Mouse (Mus musculus): ENCODE results near the gene Phgr1.

The Phgr1 gene

GRCm38 (mm10) chr2:118749341-118749884, 23.2 kb upstream of the Phgr1 start:
- CTCF ChIA-PET: interaction anchor here (0.7 kb wide), 1 partner anchor 165 kb away, joined by 3 read pairs; no protein-coding TSS in a partner anchor

- CTCF ChIA-PET: interaction anchor here (0.7 kb wide), 1 partner anchor 306 kb away, joined by 3 read pairs; no protein-coding TSS in a partner anchor
These were observed 22.1 kb upstream of the Phgr1 start for GRCm38 (mm10) chr2:118750476-118750875.

GRCm38 (mm10) chr2:118751896-118752791, 20.4 kb upstream of the Phgr1 start:
- CTCF ChIA-PET: interaction anchor here (1.5 kb wide), 1 partner anchor 12 kb away, joined by 3 read pairs; no protein-coding TSS in a partner anchor

GRCm38 (mm10) chr2:118752792-118753108, 19.8 kb upstream of the Phgr1 start:
- CTCF ChIA-PET: interaction anchor here (0.5 to 1.5 kb wide), 2 partner anchors 12 to 47 kb away, joined by 3 to 6 read pairs; no protein-coding TSS in a partner anchor

GRCm38 (mm10) chr2:118754143-118754542, 18.4 kb upstream of the Phgr1 start:
- CTCF ChIA-PET: no interaction called here

- CTCF ChIA-PET: no interaction called here
These were observed 17.2 kb upstream of the Phgr1 start for GRCm38 (mm10) chr2:118755407-118755806.

- CTCF ChIA-PET: interaction anchor here (0.6 kb wide), 1 partner anchor 144 kb away, joined by 3 read pairs; the partner anchor contains the start of gene Bahd1
These were observed 16.5 kb upstream of the Phgr1 start for GRCm38 (mm10) chr2:118756103-118756502.

- CTCF ChIA-PET: interaction anchor here (0.6 to 1.5 kb wide), 3 partner anchors 17 to 151 kb away, joined by 3 to 9 read pairs (median 5); no protein-coding TSS in a partner anchor
These were observed 12.7 kb upstream of the Phgr1 start for GRCm38 (mm10) chr2:118759828-118760227.

GRCm38 (mm10) chr2:118760311-118761025, 12.1 kb upstream of the Phgr1 start:
- CTCF ChIA-PET: interaction anchor here (0.6 to 0.9 kb wide), 3 partner anchors 106 to 272 kb away, joined by 3 to 5 read pairs (median 4); no protein-coding TSS in a partner anchor

GRCm38 (mm10) chr2:118761358-118761757, 11.2 kb upstream of the Phgr1 start:
- CTCF ChIA-PET: interaction anchor here (0.7 to 0.9 kb wide), 3 partner anchors 122 to 273 kb away, joined by 3 to 5 read pairs (median 4); no protein-coding TSS in a partner anchor

GRCm38 (mm10) chr2:118761906-118762783, 10.4 kb upstream of the Phgr1 start, which contains the start of gene Ccdc9b:
Ccdc9b (minus strand) TSS chr2:118762661.
- CTCF ChIA-PET: interaction anchor here (0.6 to 0.7 kb wide), 2 partner anchors 215 to 262 kb away, joined by 3 read pairs; no protein-coding TSS in a partner anchor

- CTCF ChIA-PET: interaction anchor here (0.6 kb wide), 1 partner anchor 261 kb away, joined by 3 read pairs; no protein-coding TSS in a partner anchor
These were observed 9.8 kb upstream of the Phgr1 start for GRCm38 (mm10) chr2:118762784-118763148.

GRCm38 (mm10) chr2:118763469-118763868, 9.1 kb upstream of the Phgr1 start:
- CTCF ChIA-PET: interaction anchor here (2.0 kb wide), 1 partner anchor 120 kb away, joined by 10 read pairs; no protein-coding TSS in a partner anchor

- CTCF ChIA-PET: interaction anchor here (0.5 to 2.0 kb wide), 6 partner anchors 12 to 427 kb away, joined by 3 to 10 read pairs (median 3); no protein-coding TSS in a partner anchor
These were observed 8.3 kb upstream of the Phgr1 start for GRCm38 (mm10) chr2:118764094-118764831.

GRCm38 (mm10) chr2:118764875-118765274, 7.7 kb upstream of the Phgr1 start:
- CTCF ChIA-PET: interaction anchor here (0.6 to 2.0 kb wide), 4 partner anchors 13 to 427 kb away, joined by 3 to 10 read pairs (median 4); no protein-coding TSS in a partner anchor

GRCm38 (mm10) chr2:118766041-118767033, 6.2 kb upstream of the Phgr1 start:
- CTCF ChIA-PET: no interaction called here

GRCm38 (mm10) chr2:118774536-118774935, 2.0 kb downstream of the Phgr1 start:
- CTCF ChIA-PET: no interaction called here

GRCm38 (mm10) chr2:118775396-118775795, 2.8 kb downstream of the Phgr1 start:
- CTCF ChIA-PET: no interaction called here

Data from spleen, embryonic (tissue).